Mouse (Mus musculus): Measurements from ENCODE around the gene Zfp541. TPM values are rescaled to one million over a fixed set of nuclear protein-coding genes. Genes with fewer than 3 reads are reported as not detected.

Zfp541 gene
- under 1 TPM; 0.66 to 0.70 TPM for total RNA-seq (2021)
- long read RNA-seq, experiment 1, result 0 reads
- long read RNA-seq, experiment 2, result 0 reads

DNA sequence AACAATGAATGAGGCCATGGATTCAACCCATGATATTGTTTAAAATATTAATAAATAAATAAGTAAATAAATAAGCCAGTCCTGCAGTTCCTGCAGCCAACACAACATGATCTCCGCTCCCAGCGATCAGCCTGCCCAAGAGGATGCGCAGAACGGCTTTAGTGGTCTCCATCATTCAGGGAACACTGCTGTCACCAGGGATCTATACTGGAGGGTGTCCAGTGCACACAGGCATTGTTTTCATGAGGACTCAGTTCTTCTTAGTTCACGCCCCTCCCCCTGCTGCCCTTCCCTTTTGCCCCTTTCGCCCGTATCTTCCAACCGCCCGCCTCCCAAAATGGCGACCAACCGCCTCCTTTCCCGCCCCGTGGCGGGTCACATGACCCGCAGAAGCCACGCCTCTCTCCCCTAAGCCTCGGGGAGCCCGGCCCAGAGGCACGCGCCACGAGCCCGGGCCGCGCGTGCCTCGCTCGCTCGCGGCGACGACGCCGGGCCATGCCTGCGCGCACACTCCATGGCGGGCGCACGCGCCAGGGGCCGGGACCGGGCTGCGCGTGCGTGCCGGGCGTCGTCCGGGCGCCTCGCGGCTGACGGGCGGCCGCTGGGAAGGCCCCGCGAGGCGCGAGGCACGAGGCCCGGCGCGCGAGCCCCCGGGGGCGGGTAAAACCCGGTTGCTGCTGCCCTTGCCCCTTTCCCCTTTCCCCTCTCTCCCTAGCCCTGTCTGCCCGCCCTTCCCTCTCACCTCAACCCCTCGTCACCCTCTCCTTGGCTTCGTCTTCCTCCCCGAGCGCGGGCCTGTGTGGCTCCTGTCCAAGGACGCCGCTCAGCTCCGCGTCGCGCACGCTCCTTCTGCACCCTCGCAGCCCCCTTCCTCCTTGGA lies at the start of gene Zfp541:
Gene Zfp541, plus strand, starts transcription at position 596 of the 880 bp plus-strand sequence.
- DNase-seq (ENCODE audit: low spot score in 2 of 2), result no peak

DNA sequence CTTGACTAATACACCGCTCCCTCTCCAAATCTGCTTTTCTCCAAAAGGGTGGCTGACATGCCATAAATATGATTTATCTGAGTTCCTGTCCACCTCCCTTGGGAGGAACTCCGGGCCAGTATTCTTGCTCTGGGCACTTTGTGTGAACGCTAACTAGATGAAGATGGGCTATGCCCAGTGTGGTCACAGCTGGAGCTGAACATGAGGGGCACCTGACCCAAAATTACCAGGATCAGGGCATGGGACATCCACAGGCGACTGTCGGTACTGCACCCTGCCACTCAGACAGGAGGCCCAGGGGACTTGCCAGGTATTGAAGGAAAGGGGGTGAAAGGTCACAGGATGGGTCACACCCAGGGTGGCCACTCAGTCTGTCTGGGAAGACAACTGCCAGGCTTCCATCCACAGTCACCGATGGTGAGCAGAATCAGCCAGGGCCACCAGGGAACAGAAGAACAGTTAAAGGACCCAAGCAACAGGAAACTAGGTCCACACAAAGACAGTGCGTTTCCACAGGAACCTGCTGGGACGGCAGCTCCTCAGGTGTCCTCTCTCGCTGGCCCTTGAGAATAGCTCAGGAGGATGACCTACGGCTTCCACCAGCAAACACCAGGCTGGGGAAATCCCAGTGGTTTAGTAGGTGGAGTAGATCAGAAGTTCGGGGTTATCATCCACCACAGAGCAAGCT lies 48.9 kb upstream of the Zfp541 start:
- no peak for DNase-seq (ENCODE audit: low spot score in 2 of 2)

DNA sequence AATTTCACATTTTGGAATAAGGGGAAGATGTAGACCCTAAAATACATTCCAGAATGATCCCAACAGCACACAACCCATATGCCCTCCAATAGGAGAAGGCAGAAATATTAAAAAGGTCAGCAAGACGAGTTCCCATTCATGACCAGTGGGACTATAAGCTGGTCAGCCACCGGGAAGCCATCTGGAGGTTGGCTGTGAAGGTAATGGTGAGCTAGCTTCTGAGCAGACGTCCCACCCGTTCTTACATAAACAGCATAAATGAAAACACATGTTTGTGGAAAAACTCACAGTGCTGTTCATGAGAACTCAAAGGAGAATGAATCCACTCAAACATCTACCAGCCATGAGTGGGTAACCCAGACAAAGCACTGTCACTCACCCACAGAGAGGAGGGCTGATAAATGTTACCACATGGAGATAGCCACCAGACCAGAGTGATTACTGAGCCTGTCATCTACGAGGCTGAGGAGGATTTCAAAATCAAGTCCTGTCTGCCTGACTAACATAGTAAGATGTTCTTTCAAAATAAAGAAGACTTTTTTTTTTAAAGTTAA lies 47.8 kb upstream of the Zfp541 start:
- no peak for DNase-seq (ENCODE audit: low spot score in 2 of 2)

DNA sequence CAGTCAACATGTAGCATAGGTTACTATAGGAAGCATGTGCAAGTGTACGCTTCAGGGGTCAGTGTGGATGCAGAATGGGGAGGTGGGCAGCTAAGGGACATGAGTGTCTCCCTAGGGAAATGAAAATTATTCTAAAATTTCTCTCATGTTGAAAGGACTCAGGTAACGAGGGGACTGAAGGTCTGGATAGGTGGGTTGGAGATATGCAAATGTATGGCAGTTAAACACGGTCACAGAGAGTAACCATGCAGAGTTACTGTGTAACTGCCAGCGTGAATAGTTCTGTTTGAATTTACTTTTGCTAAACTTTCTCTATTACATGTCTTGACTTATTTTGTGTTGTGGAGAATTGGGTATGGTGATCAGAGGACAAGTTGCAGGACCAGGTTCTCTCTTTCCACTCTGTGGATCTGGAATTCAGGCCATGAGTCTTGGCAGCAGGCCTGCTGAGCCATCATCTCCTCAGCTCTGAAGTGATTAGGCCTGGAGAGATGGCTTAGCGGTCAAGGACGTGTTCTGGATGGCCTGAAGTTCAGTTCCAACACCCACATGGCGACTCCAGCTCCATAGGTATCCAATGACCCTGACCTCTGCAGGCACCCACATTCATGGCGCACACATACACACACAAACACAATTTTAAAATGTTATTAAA lies 47.0 kb upstream of the Zfp541 start:
- DNase-seq (ENCODE audit: low spot score in 2 of 2), result no peak

DNA sequence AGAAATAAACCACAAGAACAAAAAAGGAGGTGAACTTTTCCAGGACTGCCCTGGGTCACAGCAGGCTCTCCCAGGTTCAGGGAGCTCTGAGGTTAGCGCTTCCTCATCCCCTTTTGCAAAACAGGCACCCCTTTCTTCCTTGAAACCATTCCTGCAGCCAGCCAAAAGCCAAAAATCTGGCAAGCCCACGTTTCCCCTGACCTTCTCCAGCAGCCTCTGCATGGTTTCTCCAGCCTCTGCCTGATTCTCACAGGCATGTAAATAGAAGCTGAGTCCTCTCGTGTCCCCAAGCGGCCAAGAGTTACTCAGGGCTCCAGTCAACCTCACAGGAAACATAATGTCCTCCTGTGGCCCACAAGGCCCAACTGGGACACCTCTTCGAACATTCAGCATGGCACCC lies 46.2 kb upstream of the Zfp541 start:
- DNase-seq (ENCODE audit: low spot score in 2 of 2), result no peak

DNA sequence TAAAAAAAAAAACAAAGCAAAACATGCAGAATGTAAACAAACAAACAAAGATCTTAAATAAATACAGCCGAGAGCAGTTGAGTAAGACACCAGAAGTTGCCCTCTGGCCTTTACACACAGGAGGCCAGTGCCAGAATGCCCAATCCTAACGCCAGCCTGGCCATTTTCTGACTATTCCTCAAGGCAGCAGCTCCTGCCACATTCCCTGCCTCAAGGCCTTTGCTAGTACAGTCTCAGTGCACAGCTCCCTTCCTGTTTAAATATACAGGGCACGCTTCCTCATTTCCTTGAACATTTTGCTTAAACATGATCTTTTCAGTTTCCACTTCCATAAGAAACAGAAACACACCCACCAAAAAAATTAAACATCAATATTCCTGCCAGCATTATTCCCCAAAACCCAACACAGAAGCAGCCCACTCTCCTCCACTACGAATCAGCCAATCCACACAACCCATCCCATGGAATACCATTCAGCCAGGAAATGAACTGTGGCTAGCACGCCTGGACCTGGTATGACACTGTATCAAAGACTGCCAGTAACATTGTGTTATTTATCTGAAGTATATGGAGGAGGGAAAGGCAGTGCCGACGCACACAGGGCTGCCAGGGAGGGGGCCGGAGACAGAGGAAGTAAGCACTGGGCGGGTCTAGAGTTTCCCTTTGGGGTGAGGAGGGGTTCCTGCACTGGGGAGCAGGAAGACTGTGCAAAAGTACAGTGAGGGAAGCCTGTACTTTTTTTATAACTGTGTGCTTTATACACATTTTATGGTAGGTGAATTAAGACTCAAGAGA lies 43.4 kb upstream of the Zfp541 start:
- no peak for DNase-seq (ENCODE audit: low spot score in 2 of 2)

DNA sequence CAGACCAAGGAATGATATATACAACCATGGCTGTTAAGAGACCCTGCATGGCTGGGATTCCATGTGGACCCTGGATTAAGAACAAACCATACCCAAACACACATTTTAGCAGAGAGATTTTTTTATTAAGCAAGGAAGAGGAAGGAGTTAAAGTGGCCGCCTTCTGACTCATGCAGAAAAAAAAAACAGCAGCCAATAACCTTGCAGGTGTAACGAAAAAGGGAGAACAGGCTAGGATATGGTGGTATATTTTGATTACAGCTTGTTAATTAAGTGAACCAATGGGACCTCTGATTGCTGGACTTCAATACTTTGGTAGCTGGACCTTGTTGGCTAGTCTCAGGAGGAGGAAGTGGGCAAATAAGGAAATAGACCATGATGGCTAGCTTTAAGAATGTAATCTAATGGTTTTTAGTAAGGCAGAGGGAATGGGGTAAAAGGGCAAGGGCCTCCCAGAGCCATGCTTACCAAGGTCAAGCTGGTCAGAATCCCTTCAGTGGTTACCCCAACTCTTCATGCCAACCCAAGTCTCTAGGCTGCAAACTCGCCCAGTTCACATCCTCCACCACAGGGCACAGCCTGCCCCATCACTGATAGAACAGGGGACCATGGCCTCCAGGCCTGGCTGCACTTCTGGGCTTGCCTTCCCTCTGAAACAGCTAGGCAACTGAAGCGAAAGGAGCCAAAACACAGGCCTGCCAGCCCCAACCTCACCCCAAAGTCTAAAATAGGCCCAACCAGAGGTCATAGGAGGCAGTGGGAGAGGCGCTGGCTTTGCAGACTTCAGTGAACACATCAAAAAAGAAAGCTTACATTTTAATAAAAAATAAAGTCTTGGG lies 42.1 kb upstream of the Zfp541 start:
- no peak for DNase-seq (ENCODE audit: low spot score in 2 of 2)

DNA sequence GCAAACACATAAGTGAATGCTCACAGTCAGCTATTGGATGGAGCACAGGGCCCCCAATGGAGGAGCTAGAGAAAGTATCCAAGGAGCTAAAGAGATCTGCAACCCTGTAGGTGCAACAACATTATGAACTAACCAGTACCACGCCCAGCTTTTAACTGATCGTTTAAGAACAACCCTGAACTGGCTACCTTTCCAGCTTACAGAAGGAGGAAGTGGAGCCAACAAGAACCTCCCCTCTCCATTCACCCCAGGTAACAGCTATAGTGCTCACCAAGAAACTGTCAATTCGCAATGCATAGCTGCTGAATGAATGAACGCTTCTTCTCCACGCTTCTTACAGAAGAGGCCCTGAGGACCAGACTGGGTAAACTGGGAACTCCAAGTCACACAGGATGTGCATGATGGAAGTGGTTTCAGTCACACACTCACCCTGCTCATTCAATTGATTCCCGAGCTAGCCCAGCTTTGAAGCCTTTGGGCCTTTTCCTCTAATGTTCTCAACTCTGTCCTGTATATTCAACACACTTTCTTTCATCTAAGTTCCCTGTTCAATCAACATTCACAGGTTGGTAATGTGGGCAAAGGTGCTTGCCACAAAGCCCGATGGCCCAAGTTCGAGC lies 36.9 kb upstream of the Zfp541 start:
- no peak for DNase-seq (ENCODE audit: low spot score in 2 of 2)

DNA sequence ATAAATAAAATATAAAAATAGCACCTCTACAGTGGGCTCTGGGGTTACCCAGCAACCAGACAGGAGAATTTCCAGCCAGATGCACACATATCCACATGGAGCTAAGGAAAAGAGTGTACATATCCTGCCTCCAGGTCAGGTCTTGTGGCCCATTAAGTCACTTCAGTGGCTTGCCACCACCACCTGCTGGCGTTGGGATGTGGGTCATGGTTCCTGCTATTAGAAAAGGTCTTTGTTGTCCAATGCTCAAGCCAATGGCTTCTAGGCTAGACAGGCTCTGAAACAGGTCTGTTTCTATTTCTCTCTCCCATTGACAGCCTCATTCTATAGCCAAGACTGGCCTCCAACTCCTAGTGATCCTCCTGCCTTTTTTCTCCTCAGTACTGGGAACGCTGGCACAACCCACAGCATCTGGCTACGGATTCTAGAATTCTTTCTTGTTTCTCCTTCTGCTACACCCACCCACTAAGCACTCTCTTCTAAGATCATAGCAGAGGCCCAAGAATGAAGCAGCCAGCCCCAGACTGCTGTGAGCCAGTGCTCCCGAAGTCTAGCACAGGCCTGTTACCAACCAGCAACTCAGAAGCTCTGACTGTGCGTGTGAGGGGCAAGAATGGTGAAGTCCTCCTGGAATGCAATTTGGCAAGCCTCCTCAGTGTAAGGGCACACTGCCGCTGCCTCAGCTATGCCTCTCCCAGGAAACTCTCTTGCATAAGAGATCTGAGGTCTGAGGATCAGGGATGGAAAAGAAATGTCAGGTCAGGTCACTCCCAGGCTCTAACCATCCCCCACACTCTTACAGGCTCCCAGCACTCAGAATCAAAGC lies 33.3 kb upstream of the Zfp541 start:
- DNase-seq (ENCODE audit: low spot score in 2 of 2), result peak; percentile 49 to 65

DNA sequence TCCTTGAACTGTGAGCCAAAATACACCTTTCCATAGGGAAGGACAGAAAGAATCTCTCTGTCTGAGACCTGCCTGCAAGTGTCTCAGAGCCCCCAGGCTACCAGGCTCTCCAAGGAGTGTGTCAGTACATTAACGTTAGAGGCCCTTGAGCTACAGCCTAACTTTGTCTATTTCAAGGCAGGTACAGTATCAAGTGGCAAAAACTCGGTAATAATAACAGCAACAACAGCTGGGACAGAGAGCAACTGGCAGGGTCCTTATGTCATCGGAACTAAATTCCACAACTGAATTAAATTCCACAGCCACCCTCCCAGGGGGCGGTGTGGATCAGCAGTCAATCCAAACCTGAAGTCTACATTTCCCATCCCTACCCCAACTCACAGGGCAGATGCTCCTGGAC lies 30.5 kb upstream of the Zfp541 start:
- no peak for DNase-seq (ENCODE audit: low spot score in 2 of 2)

DNA sequence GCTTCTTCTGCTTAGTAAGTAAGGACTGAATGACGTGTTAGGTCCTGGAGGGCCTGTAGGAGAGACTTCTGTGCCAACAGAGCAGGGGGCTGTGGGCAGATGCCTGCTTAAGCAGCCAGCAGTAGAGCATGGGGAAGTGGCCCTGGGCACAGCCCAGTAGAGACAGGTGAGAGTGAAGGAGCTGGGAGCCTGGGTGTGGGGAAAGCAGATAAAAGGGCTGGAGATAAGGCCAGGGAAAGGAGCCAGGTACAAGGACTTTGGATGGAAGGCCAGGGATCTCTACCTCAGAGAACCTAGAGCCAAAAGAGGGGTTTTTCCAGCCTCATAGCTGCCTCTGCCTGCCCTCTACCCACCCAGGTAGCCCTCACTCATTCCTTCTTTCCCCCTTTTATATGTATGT lies 28.6 kb upstream of the Zfp541 start:
- DNase-seq (ENCODE audit: low spot score in 2 of 2), result no peak

DNA sequence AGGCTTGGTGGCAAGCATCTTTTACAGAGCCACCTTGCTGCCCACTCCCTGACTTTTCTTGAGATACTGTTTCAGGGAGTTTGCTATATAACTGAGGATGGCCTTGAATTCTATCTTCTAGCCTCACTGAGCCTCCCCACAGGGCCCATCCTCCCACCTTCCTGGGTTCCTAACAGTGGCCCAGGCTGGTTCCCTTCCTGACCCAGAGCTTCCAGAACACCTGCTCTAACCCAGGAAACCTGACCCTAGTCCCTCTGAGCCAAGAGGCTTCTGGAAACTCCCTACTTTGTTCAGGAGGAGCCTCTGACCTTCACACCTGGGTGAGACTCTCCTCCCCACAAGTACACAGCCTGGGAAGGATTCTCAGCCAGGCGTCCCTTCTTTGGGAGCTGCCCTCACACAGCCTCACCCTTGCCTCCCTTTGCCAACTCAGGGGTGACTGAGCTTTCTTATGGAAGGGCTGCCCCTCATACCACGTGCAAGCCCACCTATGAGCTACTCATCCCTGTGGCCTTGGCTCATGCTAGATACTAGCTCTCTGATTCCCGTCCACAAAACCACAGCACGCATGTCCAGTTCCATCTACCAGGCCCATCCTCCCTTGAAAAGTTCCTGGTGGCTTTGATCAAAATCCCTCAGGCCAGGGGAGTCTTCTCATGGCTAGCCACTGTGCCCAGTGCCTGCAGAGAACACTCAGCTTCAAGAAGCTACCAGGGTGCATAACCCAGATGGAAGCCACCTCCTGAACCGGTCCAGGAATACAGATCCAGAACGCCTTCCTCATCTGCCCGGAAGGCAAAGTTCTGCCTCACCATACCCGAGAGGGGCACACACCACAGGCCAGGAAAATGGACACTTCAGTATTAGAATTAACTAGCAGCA lies 27.8 kb upstream of the Zfp541 start:
- no peak for DNase-seq (ENCODE audit: low spot score in 2 of 2)

DNA sequence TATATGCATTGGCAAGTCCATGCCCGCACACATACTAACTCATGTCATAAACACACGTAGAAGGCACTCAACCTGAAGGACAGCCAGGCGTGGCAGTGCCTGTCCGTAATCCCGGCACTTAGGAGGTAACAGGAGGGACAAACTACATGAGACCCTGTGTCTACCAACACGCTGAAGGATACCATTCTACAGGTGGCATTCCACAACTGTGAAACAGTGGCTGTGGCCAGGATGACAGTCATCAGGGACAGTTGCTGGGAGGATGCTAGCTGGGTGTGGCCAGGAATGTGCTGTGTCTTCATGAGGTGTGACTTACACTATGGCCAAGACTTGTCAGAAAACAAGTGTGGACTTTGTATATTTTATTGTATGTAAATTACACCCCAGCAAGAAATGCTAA lies 24.6 kb upstream of the Zfp541 start:
- DNase-seq (ENCODE audit: low spot score in 2 of 2), result no peak

DNA sequence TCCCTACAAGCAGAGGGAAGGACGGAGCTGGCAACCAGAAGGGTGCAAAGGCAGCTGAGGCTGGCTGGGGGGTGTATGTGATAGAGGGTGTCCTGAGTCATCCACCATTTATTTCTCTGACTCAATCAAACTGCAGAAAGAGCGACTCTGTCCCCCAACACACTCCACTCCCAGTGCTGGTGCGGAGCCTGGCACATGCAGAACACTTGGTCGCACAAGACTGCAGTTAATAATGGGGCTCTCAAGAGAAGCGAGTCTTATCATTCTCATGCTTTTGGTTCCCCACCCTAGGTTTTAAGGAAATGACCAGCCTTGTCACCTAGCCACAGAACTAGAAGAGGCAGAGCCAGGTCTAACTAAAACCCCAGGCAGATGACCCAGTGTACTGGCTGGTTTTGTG lies 22.3 kb upstream of the Zfp541 start:
- no peak for DNase-seq (ENCODE audit: low spot score in 2 of 2)

DNA sequence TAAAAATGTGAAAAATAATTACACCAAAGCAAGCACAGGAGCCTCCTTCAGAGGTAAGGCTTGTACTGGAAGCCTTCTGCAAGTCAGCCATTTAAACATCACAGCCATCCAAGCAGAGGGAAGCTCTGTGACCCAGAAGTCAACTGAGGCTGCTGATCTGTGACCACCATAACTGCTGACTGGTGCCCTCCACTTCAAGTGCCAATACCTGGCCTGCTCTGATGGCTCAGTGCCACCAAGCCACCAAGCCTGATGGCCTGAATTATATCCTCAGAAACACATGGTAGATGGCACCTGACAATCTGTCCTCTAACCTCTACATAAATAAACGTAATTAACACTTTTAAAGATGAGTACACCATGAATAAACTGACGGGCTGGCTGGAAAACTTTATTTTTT lies 20.4 kb upstream of the Zfp541 start:
- DNase-seq (ENCODE audit: low spot score in 2 of 2), result no peak

DNA sequence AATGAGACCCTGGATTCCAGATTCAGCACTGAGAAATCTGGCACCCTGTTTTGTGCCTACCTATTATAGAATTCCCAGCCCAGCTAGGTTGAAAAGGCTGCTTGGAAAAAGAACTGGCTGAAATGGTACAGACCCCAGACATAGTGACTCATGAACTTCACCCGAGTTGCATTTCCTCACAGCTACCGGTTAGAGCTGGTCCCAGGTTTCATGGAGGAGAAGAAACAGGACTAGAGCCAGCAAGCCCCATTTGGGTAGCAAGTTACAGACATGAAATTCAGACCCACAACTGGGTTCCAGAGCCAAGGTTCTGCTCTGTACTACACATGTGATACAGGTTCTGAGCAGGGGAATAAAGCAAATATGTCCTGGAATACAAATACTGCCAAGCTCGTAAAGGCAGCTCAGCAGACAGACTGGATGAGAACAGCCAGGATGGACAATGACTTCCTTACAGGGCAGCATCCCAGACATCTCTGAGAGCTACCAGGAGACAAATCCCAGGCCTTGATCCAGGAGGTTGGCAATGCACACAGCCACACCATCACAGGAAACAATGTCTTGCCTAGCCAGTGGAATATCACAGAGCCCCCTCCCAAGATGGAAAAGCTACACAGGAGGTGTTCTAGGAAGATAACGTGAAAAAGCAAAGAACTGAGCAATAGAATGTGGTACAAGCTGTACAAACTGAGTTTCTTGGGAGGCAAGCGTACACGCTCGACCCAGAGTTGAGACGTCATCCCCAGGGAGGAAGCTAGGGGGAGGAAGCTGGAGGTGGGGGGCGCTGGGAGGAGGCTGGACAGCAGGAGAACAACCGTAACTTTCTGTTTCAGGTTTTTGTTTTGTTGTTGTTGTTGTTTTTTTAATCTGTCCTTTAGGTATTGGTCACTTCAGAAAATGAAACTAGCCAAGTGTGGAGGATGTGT lies 18.5 kb upstream of the Zfp541 start:
- no peak for DNase-seq (ENCODE audit: low spot score in 2 of 2)

Measured in left cerebral cortex, adult 18-20 months (tissue).